Comparison of ENCODE assay signal across 12 mouse cellular contexts in genomic region chr3:115679022-115679421, GRCm38 (mm10).
"Had no signal": no experiment of that assay in that cellular context is flagged by ENCODE, and none has a peak within 500 bp of the region (broad histone marks: within the 10 kb centered on the region; RNA-seq: fewer than 3 reads in every experiment).

No protein-coding gene starts in this region.

- ATAC-seq: intestine, postnatal 0 days; liver, postnatal 0 days; midbrain, embryonic 15.5 days had no signal

- DNase-seq: kidney, adult 8-10 months; kidney, postnatal 36 days; layer of hippocampus, adult 9-11 months; layer of hippocampus, postnatal 36 days; liver; liver, embryonic 13.5 days; liver, postnatal 0 days; lung, postnatal 36 days; retina, postnatal 1 day; thymus, adult 18-20 months had no signal
